Mouse (Mus musculus) ovary, adult 2 months (tissue): ENCODE measurements around the gene Wnt7b. TPM values are rescaled to one million over a fixed set of nuclear protein-coding genes. Genes with fewer than 3 reads are reported as not detected.

ENCODE experiments used
- polyA plus RNA-seq: library from polyadenylated mRNA; depleted of rRNA; stranded (reverse); fragments of >200 nt; gene quantifications from 2 replicates; pipeline ENCODE4 v1.2.3, GENCODE M21; 2012; rRNA removed

Wnt7b gene
- polyA plus RNA-seq: 23.6 and 29.2 TPM in 2 replicates

GRCm38 (mm10) chr15:85582356-85582910, at the start of gene Wnt7b:
Gene Wnt7b (minus strand): TSS chr15:85582473.

GRCm38 (mm10) chr15:85503127-85503526, 79.1 kb downstream of the Wnt7b start, which contains the start of gene 7530416G11Rik:
Gene 7530416G11Rik (minus strand): TSS chr15:85503227.

Other genes starting within 250 kb of the Wnt7b start
- 189 and 216 TPM in 2 replicates for gene Atxn10, start 246.2 kb downstream of the Wnt7b start, polyA plus RNA-seq
- gene 7530416G11Rik, start 79.2 kb downstream of the Wnt7b start, polyA plus RNA-seq: not detected in 2 replicates
- 5.0 and 7.0 TPM in 2 replicates for gene Ppara, start 152.5 kb upstream of the Wnt7b start, polyA plus RNA-seq
- gene Cdpf1, start 229.2 kb upstream of the Wnt7b start, polyA plus RNA-seq: 34.7 and 54.3 TPM in 2 replicates
- 0.31 and 0.42 TPM in 2 replicates for gene Pkdrej, start 239.3 kb upstream of the Wnt7b start, polyA plus RNA-seq
- 5.3 and 7.0 TPM in 2 replicates for gene Ttc38, start 249.8 kb upstream of the Wnt7b start, polyA plus RNA-seq